Mouse (Mus musculus): ENCODE data around the gene Slc8a1. TPM values are rescaled to one million over a fixed set of nuclear protein-coding genes. Genes with fewer than 3 reads are reported as not detected.

Gene Slc8a1
- total RNA-seq (2022), result 100 to 1,000 TPM; 512 to 596 (median 555) TPM

DNA sequence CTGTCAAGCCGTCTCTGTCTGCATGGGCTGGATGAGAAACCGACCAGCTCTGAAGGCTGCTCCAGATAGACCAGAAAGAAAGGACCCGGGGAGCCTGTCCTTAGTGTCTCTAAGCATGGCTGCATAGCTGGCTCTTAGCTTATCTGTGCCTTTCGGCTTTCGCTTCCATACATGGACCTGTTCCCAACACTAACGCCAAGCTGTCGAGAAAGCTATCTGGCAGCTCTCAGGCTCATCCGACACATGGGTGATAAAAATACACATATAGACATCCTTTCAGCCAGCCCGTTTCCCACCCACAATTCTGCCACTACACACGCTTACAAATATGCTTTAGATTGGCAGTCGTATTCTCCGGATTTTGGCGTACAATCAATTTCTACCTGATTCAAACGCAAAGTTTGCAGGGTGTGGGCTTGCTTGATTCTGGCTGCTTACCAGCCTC is at the start of gene Slc8a1:
Gene Slc8a1, minus strand, starts transcription at position 67 of the 445 bp plus-strand sequence.
- peak; percentile 65 for DNase-seq (ENCODE audit: low spot score)

DNA sequence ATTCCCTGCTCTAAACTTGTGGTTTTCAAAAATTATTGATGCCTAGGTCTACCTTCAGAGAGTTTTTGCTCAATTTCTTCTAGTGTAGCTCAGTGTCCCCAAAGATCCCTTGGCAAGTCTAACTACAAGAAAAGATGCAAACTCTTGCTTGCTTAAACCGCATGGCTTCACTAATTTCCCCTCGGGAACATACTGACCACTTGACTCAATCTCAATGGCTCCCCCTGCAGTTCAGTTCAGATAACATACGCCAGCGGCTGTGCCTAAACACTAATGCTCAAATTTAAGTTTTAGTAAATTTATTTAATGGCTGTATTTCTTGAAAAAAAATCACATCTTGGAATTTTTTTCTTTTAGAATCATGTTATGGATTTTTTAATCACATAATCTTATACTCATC is 49.2 kb upstream of the Slc8a1 start:
- DNase-seq (ENCODE audit: low spot score), result peak; percentile 73

DNA sequence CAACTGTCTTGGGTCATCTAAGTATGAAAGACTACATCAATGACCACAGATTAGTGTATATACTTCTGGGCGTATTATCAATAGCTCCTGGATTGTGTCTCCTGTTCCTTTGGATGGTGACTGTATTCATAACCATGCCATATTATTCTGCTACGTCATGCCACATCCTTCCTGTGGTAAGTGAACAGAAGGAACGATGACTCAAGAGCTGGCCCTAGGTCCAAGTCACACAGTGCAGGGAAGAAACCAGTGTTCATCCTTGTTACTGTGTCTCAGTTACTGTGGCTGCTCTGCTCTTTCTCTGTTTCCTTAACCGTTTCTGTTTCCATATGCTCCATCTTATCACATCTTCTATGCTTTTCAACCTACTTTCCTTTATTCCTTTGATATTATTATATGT is 44.1 kb upstream of the Slc8a1 start:
- DNase-seq (ENCODE audit: low spot score), result no peak

DNA sequence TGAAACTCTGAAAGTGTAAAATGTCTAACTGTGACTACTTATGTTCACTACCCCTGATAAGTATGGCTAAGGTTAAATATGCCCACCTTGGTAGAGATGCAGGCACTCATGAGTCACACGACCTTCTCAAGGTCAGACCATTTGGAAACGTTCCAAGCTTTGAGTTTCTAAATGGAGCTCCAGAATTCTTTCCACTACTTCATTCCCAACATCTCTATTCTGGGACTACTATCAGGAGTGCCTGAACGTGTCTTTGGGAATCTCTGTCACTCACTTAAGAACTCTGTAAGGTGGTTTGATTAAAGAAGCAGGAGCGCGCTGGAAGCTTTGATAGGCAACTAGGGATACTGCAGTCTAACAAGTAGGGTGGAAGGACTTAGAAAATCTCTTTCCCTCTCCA is 43.3 kb upstream of the Slc8a1 start:
- DNase-seq (ENCODE audit: low spot score), result peak; percentile 53

DNA sequence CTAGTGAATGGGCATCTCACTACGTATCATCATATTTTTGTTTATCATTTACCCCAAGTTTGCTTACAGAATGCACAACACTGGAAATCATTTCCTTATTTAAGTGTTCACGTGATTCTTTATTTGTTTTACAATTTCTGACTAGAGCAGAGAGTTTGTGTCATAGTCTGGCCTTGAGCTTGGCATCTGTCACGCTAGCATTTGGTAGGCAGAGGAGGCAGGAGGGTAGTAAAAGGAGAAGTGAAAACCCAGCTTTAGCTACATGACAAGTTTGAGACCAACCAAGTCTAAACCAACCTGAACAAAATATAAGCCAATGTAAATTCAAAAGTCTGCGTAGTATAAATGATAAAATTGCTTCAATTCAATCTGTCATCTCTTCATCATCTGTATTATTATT is 41.7 kb upstream of the Slc8a1 start:
- no peak for DNase-seq (ENCODE audit: low spot score)

DNA sequence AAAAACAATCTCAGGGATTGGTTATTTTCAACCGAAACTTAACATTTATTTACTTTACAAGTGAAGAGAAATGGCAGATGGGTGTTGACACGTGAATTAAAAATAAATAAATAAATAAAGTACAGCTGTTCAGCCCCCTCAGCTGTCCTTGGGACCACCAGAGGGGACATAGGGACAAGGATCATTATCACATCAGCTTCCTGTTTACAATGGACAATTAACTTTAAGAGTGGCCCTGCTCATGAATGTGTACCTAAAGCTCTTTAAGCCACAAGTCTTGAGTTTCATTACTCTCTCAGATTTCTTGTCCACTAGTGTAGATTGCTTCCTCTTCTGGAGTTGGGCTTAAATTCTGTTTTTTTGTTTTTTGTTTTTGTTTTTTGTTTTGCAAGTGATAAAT is 12.5 kb upstream of the Slc8a1 start:
- DNase-seq (ENCODE audit: low spot score), result no peak

DNA sequence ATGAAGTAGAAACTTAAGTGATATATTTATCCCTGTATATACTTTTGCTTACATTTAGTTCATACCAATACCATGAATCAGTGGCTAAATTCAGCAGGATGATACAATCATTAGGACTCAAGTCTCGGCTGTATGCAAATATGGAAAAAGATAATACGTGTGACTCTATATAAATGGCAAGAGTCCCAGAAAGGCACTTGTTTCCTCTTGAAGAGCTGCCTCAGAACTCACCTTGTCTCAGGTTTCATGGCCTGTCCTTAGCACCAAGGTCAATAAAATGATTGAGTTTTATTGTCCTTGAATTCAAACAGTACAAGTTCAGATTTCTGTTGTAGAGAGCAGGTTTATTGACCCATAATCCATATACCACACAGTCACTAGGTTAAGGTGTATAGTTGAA is 4.9 kb upstream of the Slc8a1 start:
- DNase-seq (ENCODE audit: low spot score), result no peak

DNA sequence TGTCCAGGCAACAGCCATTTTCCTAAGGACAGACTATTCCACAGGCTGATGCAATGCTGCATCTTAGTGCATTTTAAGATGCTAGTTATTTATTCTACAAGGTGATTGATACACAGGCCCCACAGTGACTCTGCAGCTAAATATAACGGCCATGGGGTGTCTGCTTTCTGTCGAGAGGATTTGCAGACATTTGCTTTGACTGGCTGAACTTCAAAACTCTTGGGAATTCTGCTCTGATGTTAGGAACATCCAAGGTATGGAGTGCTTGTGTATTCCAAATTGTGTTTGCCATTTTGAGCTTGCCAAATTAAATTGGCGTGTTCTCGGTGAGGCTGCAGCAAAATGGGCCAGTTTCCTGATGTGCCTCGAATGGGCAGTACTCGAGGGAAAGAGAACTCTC is 2.4 kb upstream of the Slc8a1 start:
- peak; percentile 29 for DNase-seq (ENCODE audit: low spot score)

DNA sequence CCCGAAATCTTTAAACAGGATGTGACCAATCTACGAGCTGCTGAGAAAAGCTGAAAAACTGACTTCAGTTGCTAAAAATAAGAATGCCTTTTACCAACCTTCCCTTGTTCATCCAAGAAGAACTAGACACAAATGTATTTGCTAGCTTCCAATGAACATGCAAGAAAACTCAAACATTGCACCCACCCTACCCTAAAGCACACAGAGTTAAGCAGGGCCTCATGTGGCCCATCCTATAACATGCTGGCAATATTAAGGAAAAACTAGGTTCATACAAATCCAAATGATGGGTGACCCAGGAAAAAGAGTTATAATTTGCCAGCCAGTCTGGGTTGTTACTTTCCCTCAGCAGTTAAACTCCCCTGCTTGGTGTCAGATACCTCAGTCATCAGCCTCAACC is 398 bp downstream of the Slc8a1 start:
- DNase-seq (ENCODE audit: low spot score), result no peak

DNA sequence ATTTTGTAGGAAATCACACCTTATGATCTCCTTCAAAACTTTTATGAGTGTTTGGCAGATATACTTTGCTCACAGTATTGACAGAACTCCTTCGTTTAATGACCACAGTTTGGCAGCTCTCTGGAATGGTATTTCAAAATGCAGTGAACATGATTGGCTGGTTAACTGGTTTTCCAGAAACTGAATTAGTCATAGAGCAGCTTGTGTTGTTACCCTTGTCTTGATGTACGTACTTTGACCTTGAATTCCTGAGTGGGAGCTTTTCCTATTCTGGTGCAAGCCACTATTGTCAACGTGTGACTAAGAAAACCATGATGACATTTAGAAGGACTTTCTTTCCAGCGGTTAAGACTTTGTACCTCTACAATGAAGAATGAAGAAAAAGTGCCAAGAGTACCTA is 868 bp downstream of the Slc8a1 start:
- DNase-seq (ENCODE audit: low spot score), result peak; percentile 19

DNA sequence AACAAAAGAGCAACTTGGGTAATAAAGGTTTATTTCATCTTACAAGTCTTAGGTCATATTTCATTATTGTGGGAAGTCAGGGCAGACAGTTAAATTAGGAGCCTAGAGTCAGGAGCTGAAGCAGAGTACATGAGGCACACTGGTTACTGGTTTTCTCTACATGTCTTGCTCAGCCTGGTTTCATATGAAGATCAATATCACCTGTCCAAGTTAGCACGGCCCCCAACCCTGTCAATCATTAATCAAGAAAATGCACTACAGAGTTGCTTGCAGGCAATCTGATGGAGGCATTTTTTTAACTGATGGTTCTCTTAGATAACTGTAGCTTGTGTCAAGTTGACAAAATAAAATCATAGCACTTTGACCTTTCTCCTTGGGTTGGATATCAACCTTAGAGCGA is 2.6 kb downstream of the Slc8a1 start:
- DNase-seq (ENCODE audit: low spot score), result no peak

DNA sequence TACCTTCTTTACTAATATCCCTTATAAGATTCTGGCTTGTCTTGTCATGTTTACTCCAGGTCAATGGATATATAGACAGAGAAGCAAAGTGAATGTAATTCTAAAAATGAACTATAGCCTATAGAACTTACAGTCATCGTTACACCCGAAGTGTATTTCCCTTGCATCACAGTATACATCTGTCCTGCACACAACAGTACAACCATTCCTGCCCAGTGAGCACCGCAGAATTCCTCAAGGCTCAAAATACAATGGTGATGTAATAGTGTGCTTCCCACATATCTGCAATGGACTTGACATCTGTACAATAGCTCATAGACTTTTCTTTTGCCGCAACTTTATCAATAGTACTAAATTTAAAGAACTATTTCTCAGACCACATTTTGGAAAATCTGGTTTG is 8.3 kb downstream of the Slc8a1 start:
- no peak for DNase-seq (ENCODE audit: low spot score)

DNA sequence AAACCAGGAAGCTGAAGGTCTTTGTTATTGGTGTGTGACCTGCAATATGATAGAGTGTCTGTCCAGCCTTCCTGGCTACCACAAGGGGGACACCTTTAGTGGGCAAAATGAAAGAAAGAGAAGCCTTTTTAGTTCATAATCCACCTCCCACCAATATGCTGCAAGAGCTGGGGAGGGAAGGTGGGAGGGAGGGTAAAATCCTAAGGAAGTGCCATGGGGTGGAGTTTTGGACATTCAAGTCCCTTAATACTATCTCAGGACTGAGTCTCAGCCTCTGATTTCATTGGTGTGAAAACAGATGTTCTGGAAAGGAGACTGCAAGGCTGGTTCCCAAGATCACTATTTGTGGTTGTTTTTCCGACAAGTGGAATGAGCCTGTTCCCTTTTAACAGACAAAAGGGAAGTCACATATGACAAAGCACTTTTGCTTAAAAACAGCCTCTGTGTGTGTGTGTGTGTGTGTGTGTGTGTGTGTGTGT is 25.9 kb downstream of the Slc8a1 start:
- DNase-seq (ENCODE audit: low spot score), result peak; percentile 40

DNA sequence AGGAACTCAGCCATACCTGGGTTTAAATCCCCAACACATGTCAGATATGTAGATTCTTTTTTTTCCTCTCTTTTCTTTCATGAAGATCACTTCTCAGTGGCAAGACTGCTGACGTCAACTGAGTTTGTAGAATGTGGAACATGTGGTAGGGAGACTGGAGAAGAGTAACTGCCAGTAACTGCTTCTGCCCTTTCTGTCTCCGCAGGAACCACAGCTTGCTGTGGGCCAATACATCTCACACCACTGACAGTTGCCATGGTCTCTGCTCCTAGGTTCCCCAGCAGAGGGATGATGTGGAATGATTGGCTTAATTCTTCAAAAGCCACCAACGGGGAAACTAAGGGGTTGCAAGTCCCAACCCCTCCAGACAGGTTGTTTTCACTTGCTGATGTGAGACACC is 33.4 kb downstream of the Slc8a1 start:
- no peak for DNase-seq (ENCODE audit: low spot score)

DNA sequence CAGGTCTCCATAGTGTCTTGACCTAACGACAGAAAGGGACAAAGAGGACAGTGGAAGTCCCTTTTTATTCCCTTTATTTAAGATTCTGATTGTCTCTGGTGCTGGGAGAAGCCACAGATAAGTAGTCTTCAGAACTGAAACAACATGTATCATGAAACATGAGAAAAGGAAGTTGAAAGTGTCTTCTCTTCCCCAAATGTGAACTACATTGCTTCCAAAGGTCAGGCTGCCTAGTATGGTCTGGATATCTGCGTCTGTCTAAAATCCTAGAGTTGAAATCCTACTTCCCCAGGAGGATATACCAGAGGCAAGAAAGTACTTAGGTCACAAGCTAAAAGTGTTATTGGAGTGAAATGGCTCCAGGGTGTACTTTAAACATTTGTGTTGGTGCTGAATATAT is 34.9 kb downstream of the Slc8a1 start:
- no peak for DNase-seq (ENCODE audit: low spot score)

DNA sequence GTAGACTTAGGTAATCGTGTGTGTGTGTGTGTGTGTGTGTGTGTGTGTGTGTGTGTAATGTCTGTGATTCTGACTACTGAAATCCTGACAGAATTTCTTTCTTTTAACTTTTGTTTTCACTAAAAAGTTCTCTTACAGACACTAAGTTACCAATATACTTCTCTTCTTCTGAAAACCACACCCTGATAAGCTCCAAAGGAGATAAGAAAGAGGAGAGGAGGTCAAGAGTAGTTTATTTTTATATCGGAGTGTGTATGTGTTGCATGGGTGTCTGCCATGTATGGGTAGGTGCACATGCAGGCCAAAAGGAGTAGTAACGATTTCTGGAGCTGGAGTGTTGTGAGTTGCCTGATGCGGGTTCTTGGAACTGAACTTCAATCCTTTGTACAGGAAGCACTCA is 36.5 kb downstream of the Slc8a1 start:
- no peak for DNase-seq (ENCODE audit: low spot score)

DNA sequence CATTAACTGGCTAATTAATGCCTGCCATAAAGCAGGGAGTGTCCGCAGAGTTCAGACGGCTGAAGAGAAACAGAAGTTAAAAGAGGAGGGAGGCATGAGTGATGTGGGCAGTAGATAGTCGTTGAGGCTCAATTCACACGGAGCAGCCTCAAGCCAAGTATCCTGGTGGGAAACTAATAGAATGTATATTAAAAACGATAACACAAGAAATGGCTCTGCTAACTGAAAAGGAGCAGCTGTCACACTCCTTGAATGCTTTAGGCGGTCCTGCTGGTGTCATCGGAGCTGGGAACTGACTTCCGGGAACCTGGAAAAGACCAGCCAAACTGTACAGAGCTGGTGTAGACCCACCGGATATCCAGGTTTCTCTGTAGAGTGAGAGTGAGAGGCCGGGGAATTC is 39.4 kb downstream of the Slc8a1 start:
- DNase-seq (ENCODE audit: low spot score), result no peak

DNA sequence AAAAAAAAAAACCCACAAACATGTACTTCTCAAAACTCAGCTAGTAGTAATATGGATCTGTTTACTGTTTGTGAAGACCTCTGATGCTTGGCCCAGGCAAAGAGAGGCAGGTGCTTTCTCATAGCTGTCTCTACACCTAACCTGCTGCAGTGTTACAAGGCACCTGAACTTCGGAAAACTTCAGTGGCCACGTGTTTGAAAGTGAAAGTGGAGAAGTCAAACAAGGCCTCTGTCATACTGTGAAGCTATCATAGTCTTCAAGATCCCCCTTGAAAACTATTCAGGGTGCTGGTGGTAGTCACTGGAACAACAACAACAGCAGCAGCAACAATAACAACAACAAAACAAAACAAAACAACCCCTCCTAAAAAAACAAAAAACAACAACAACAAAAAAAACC is 40.5 kb downstream of the Slc8a1 start:
- DNase-seq (ENCODE audit: low spot score), result no peak

DNA sequence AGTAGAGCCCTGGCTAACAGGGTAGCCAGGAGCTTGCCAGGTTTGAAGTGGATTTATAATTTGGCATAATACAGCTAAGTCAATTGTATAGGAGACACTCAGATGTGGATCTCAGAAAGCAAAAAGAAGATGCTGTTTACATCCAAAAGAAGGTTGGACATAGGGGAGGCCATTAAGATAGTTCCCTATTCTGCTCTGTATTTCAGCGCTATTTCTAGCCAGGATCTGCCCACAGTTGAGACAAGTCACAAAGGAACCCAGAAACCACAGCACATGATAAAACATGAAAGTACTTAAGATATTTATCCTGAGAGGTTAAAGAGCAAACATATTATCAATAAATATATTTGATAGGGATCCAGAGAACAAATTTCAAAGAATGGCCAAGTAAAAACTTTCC is 43.2 kb downstream of the Slc8a1 start:
- DNase-seq (ENCODE audit: low spot score), result no peak

DNA sequence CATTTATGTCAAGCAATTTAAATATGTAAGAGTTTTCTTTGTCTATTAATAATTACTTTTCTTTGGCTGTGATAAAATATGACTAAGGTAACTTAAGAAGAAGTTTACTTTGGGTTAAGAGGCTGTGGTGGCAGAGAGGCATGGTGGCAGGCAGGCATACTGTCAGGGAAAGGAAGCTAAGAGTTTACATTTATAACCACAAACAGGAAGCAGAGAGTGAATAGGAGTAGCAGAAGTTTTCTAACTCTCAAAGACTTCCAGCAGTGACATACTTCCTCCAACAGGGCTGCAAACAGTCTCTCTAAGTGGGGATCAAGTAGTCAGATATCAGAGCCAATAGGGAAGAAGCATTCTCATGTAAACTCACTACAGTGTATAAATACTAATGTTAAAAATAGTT is 58.6 kb downstream of the Slc8a1 start:
- DNase-seq (ENCODE audit: low spot score), result no peak

DNA sequence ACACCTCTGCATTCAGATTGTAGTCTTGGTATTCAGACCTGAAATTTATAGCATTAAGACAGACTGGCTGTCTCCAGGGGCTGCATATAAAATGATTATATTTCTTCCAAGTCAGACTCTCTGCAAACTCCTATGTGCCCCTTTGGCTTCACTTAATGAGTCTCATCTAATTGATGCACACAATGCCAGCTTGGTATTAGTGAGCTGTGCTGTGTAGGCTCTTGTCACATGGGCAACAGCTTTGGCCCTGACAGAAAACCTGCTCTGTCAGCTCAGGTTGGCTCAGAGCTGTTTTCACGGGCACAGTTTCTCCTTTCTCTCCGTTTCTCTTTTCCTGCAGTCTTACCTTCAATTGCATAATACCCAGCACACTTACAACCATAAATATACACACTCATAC is 60.7 kb downstream of the Slc8a1 start:
- no peak for DNase-seq (ENCODE audit: low spot score)

DNA sequence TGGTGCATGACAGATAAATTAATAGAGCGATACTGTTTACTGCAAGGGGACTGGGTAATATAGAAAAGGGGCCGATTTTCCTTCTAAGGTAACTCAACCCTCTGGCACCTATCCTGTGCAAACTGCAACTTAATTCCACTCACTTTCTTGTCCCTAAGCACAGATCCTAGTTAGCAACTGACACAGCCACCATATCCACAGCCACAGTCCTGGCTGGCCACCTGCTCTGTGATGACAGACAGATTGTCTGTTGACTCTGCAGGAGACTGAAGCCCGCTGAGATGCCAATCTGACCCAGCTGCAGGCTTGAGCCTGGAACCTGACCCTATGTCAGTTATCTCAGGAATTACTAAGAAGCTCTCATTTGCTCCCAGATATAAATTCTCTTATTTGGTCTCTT is 62.0 kb downstream of the Slc8a1 start:
- no peak for DNase-seq (ENCODE audit: low spot score)

DNA sequence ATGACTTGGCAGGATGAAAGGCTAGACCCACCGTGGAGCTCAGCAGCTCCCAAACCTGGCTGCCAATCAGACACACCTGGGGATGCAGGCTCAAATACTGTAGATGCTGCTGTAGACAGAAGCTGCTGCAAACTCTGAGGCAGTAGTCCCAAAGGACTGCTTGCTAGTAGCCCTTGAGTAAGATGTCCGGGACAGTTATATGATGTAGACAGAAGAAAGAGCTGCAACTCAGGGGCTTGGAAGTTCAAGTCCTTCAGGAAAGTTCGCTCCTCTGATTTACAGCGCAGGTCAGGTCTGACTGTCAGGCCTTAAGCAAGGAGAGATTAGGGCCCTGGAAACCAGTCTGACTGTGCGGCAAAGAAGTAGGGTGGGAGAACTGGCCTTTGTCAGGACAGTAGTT is 66.9 kb downstream of the Slc8a1 start:
- no peak for DNase-seq (ENCODE audit: low spot score)

DNA sequence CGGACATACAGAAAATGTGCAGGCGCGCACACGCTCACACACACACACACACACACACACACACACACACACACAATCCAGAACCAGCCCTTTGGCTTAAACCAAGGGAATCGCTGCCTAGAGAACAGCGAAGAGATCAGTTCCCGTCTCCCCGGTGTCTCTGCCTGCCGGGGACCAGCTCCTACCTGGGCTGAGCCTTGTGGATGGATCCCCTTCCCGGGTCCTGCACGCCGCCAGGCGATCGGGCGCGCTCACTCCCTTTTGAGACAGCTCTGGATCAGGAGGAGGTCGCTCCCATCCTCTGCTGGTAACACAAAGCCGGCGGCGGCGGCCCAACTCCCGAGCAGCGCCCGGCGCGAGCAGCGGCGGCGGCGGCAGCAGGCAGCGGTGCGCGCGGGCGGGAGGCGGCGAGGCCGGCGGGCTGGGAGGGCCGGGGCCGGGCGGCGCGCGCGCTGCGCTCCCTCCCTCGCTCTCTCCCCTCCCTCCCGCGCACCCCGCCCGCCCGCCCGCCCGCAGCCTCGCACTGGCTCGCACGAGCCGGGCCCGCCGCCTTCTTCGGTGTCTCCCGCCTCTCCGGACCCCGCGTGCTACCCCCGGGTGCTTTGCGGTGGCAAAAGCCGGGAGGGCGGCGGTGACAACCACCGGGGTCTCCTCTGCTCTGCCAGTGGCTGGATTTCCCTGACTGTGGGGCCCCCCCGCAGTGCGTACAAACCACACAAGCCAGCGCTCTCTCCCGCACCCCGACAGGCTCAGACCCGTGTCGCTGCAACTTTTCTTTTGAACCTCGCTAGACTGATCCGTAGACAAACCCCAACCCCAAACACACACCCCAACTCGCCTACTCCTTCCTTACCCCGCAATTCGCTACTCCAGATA is 68.1 kb downstream of the Slc8a1 start:
- DNase-seq (ENCODE audit: low spot score), result peak; percentile 14
